Mouse (Mus musculus) brain, adult 2 months (tissue): Measurements from ENCODE around the gene 6030408B16Rik.

ENCODE experiments used
- DNase-seq: peaks from one replicate; pipeline ENCODE4 v3.0.0; 2011; ENCODE audit warnings: low read depth, low spot score

Gene 6030408B16Rik

DNA sequence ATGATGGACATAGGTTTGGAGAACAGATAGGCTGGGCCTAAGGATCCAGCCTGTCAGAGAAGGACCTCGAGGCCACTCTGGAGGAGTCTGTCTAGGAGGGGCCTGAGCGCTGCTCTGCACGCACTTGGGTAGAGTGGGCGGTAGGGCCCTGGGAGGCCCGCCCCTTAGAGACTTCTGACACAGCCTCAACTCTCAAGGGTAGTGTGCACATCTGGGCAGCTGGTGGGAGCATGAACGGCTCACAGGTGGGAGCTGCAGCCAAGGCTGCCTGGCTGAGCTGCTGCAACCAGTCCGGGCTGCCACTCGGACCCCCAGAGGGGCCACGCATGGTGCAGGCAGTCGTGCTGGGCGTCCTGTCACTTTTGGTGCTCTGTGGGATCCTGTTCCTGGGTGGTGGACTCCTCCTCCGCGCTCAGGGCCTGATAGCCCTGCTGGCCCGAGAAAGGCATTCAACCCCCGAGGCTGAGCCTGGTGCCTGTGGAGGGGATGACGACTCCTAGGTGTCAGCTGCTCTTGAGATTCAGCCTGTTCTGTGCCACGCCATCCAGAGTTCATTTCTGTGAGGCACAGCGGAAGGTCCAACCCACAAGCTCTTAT, at the start of gene 6030408B16Rik:
Gene 6030408B16Rik (plus strand): TSS at position 188 of the 597 bp plus-strand sequence.
- DNase-seq = no peak

DNA sequence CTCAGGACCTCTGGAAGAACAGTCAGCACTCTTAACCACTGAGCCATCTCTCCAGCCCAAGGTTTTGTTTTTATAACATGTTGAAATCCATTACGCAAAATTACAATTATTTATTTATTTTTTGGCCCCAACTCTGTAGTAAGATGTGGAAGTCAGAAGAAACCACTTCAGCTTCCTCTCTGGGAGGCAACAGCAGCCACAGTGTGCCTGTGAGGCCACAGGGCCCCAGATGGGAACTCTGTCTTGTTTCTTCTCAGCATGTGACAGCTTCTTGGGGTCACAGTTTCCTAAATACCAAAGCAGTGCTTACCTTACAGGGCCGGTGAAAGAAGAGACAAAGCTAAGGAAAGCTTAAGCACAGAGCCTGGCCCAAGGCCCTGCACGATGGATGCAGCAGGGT, 49.0 kb upstream of the 6030408B16Rik start:
- DNase-seq = no peak

DNA sequence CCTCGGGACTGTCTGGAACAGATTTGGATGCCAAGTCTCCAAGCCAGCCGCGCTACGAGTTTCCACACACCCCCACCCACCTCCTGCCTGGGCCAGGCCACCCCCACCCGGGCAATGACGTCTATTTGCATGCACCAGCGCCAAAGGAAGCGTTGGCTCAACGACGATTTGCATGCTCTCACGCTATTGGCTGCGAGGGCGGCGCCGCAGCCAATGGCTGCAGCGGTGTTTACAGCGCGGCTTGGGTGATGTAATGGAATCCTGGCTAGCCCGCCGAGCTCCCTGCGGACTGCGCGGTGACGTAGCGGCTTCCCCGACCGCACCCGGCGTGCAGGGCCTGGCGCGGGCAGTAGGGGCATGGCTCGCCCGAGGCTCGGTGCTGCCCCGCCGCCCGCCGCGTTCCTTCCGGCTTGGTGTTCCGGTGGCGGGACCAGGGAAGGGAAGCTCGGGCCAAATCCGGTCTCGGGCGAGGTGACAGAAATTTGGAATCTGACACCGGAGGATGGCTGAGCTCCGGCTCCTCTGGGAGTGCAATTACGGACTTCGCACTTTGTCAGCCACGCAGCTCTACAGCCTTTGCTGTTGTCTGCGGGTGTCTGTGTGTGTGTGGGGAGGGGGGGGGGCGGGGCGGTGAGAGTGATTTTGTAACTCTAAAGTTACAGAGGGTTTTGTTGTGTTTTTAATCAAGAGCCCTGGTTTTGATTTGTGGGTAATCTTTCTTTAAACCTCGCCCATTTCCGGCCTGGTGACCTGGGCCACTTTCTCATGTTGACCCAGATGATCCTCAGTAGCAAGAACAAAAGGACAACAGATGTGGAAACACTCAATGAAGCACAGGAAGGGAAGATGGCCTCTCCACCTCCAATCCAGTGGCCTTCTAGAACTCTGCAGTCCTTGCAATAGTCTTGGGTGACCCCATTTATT, 46.5 kb upstream of the 6030408B16Rik start:
- DNase-seq = peak; percentile 99

GRCm38 (mm10) chr15:101247155-101247498, 45.9 kb upstream of the 6030408B16Rik start:
- no peak for DNase-seq

DNA sequence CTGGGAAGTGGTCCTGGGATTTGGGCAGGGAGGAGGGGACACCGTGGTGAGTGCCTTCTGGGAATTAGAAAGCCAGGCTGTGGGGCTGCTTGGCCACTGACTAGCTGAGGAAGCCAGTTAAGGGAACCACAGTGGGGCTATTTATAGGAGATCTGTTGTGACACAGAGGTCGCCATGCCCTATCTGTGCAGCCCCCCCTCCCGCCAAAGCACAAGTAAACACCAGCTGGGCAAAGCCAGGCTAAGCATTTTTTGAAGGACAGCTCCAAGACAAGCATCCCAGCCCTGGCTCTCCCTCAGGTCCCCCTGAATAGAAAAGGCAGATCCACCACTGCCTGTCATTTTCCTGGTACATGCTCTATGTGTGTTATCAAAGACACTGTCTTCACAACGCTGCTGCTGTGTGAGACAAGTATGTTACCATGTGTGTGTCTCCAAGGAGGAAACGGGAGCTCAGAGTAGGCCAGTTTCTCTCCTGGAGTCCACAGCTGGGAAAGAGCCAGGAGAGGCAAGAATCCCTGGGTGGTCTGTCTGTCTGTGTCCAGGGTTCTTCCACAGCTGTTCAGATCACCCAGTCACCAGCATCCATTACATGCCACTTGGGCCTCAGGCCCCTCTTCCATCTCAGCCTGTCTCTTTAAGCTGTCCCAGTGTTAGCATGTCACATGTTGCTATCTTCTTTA, 44.8 kb upstream of the 6030408B16Rik start:
- DNase-seq = no peak

DNA sequence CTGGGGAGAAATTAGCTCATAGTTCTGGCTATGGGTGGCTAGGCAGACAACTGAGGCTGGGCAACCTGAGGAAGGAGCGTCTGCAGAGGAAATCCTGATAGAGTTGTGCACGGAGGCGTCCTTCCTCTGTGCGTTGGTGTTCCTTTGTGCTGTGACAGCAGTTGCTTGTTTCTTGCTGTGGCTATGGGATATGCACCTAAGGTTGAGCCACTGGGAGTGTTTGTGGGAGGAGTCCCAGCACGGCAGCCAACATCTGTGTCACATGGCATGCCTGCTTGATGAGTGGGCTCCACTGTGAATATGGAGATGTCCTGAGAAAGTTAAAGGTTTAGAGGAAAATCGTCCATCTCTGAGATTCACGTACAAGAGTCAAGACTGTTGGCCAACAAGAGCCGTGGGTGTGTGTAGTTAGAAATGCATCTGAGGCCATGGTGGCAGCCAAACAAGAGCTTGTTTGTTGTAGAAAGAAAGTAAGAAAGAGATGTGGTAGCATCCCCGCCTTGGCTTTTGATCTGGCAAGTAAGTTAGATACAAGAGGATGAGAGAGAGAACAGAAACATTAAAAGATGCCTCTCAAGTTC, 42.7 kb upstream of the 6030408B16Rik start:
- no peak for DNase-seq

GRCm38 (mm10) chr15:101251930-101252329, 41.1 kb upstream of the 6030408B16Rik start:
- no peak for DNase-seq

DNA sequence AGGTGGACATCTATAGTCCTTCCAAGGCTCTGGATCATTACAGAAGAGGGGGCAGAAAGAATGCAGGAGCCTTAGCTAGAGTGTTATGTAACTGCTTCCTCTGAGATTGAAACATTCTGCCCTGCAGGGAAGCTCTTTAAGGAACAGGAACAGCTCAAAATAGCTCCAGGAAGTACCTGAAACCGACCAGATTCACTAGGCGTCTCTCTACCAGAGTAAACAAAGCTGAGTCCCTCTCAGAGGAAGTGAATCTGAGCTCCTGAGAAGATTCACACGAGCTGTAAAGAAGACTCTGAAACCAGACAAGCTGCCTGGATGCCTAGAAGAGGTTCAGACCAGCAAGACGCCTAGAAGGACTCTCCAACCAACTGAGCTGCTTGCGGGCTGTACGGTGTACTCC, 40.4 kb upstream of the 6030408B16Rik start:
- DNase-seq = no peak

GRCm38 (mm10) chr15:101253563-101253885, 39.5 kb upstream of the 6030408B16Rik start:
- DNase-seq = no peak

DNA sequence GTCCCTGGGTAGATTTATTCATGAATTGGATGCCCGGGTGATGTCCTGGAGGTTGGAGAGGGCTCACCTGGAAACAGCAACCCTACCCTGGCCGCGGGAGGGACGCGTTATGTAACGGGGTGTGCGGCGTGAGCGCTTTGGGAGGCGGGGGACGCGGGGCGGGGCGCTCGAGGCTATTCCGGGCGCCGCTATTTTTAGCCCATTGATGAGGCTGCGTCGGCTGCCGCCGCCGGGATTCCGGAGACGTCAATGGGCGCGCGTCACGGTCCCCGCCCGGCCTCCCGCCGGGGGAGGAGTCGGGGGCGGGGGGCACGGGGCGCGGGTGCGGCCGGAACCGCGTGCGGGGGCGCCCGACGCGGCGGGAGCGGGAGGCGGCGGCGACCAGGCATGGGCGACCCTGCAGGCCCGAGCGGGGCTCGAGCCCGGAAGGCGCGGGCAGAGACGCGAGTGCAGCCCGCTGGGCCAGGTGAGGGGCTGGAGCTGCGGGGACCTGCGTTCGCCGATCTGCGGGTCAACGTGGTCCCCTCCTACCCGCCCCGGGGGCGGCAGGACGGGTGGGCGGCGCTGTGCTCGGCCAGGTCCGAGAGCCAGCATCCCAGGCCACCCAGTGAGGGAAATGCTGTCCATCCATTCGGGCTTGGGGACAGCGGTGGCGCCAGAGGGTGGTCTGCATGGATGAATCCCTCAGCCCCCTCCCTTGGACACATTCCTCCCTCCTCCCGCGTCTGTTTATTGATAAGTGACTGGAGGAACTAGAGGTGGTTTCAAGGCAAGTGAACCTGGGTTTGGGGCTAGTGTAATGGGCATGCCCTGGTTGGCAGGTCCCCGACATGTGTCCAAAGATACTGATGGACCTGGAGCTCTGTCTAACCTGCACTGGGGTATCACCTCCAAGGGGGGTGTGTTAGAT, 38.9 kb upstream of the 6030408B16Rik start, which contains the start of gene Nr4a1:
Gene Nr4a1 (plus strand): TSS at position 384 of the 910 bp plus-strand sequence.
- peak; percentile 90 for DNase-seq

- peak; percentile 43 for DNase-seq
Observed at GRCm38 (mm10) chr15:101255842-101256462, 37.1 kb upstream of the 6030408B16Rik start.

DNA sequence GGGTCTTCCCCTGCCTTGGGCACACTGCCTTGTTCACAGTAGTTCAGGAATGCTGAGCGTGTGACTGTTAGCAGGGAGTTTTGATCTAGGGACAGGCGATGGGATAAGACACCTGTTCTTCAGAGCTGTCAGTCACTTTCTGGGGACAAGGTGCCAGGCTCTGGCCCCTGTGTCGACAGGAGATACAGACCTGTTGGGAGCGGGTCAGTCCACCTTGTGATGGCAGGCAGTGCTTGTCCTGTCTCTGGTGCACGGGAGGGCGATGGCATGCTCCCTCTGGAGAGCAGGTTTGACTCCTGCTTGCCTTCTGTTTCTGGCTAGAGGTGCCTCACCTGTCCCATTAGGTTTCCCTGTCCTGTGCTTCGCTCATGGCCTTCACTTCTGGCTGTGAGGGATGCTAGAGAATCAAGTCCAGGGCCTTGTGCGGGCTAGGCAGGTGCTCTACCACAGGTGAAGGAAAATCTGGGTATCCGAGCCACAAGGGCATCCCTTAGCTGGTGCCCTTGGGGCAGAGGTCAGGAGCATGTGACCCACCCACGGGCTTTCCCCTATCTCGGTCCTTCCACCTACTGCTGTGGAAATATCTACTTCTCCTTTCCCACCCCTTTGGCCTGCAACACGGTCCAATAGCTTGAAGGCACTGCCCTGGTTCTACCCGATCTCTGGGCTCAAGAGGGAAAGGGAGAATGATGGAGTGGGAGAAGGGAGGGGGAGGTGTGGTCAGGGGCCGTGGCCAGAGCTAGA, 36.4 kb upstream of the 6030408B16Rik start:
- no peak for DNase-seq

DNA sequence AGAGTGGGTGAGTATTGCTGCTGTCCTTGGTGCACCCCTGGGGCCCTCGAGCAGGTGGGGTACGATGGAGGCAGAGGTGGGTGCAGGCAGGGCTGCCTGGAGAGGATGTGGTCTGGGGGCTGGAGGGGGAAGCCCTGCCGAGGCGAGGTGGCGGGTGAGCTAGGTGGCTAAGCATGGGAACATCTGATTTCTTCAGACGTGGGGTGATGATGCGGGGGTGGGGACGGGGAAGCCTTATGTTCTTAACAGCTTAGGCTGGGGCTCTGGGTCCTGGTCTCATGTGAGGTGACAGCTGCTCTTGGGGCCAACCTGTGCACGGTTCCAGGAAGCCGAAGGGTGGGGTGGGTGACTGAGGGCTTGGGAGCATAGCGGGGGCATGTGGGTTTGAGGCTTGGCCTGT, 34.6 kb upstream of the 6030408B16Rik start:
- no peak for DNase-seq

GRCm38 (mm10) chr15:101259922-101260321, 33.1 kb upstream of the 6030408B16Rik start:
- DNase-seq = no peak

- DNase-seq = no peak
Observed at GRCm38 (mm10) chr15:101260387-101260786, 32.6 kb upstream of the 6030408B16Rik start.

- peak; percentile 61 for DNase-seq
Observed at GRCm38 (mm10) chr15:101260874-101261622, 32.0 kb upstream of the 6030408B16Rik start.

DNA sequence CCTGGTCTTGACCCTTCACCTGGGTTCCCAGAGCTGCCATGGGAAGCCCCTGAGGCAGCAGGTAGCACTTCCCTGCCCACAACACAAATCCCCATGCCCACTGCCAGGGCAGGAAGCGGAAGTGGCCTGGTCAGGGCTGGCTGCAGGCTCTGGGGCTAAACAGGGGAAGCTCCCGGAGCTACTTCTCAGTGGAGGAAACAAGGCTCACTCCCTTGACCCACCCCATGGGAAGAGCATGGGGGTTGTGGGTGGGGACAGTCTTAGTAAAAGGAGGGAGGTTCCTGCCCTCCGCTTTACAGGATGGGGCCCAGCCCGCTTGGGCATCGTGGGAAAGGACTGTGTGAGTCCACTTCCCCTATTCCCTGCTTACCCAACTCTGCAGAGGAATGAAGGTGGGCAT, 30.5 kb upstream of the 6030408B16Rik start:
- no peak for DNase-seq

DNA sequence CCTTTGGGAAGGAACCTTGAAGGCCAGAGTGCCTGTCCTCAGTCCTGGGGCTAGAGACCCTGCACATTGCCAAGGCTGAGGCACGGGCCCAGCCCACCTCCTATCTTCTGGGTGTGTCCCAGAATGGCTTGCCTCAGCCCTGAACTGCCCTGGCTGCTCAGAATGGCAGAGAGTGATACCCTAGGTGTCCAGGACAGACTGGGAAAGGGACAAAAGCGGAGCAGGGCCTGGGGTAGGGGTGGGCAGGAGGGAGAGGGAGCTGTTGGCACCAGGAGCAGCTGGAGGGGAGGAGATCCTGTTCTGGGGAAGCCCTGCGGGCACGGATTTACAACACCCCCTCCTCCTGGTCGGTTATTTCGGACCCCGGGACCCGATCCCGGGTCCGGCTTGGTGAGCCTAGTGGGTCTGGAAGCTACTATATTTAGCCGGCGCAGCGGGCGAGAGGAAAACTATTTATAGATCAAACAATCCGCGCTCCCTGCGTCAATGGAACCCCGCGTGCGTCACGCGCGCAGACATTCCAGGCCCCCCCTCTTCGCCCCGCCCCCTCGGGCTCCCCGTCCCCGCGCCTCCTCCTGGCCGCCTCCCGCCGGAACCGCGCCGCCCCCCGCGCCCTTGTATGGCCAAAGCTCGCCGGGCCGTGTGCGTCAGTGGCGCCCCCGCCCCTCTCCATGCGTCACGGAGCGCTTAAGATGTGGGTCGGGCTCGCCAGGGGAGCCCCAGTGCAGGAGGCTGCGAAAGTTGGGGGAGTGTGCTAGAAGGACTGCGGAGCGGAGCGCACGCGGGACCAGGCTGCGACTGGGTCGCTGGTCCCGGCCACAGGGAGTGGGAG, 26.7 kb upstream of the 6030408B16Rik start:
- DNase-seq = peak; percentile 96
